Mouse (Mus musculus) heart, adult 2 months (tissue): ENCODE measurements around the gene Gjb3.

Source experiments
- CTCF ChIP-seq: fragments of 200-600 bp; IDR thresholded peaks from 2 replicates; pipeline ENCODE4 v1.8.1; 2022; ENCODE audit warnings: antibody characterized with exemption, mild to moderate bottlenecking, moderate library complexity
- POLR2A ChIP-seq: fragments of 200-500 bp; IDR thresholded peaks from 2 replicates; pipeline ENCODE4 v1.6.1; 2011; ENCODE audit warnings: mild to moderate bottlenecking, low read depth, low read length, control low read depth; ENCODE audit not compliant: insufficient read depth

DNA sequence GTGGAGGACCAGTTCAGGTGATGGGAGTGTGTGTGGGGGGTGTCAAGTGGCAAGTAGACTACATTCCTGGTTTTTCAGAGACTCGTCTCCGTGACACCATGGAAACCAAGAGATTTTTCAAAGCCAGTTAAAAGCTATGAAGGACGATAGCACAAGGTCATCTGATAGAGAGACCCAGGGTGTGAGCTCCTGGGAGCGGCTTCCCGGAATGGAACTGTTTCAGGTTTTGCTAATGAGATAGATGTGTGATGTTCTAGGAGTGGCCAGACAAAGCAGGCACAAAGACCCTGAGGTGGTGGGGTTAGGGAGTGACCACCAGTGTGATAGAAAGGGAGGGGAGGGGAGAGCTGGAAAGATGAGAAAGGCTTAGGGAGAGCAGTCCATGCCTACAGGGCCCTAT is 14.4 kb upstream of the Gjb3 start:
- TF ChIP-seq CTCF (no peak), POLR2A (no peak)
